Mouse (Mus musculus) small intestine, adult 2 months (tissue): ENCODE results near the gene Gm11595.

Experiments
- CTCF ChIP-seq: fragments of 200-500 bp; IDR thresholded peaks from 2 replicates; pipeline ENCODE4 v1.5.1; 2012; ENCODE audit warnings: low read depth, mild to moderate bottlenecking, control low read depth, inconsistent platforms, low read length, moderate library complexity, mixed read lengths; ENCODE audit not compliant: insufficient replicate concordance, insufficient read length; ENCODE audit errors: extremely low read depth
- POLR2A ChIP-seq: fragments of 200-500 bp; IDR thresholded peaks from 2 replicates; pipeline ENCODE4 v1.6.1; 2012; ENCODE audit warnings: low read depth, mild to moderate bottlenecking, control low read depth, inconsistent platforms, low read length, moderate library complexity

GRCm38 (mm10) chr11:99734190-99734589, 38.5 kb downstream of the Gm11595 start, which contains the start of gene Gm14180:
- TF ChIP-seq CTCF (no peak), POLR2A (no peak)
